Mouse (Mus musculus) WW6 (cell line): ENCODE results near the gene Fadd.

Experiments
- DNase-seq: peaks from one replicate; pipeline ENCODE4 v3.0.0-alpha.2; 2013; ENCODE audit warnings: low read depth, low spot score

Fadd gene

DNA sequence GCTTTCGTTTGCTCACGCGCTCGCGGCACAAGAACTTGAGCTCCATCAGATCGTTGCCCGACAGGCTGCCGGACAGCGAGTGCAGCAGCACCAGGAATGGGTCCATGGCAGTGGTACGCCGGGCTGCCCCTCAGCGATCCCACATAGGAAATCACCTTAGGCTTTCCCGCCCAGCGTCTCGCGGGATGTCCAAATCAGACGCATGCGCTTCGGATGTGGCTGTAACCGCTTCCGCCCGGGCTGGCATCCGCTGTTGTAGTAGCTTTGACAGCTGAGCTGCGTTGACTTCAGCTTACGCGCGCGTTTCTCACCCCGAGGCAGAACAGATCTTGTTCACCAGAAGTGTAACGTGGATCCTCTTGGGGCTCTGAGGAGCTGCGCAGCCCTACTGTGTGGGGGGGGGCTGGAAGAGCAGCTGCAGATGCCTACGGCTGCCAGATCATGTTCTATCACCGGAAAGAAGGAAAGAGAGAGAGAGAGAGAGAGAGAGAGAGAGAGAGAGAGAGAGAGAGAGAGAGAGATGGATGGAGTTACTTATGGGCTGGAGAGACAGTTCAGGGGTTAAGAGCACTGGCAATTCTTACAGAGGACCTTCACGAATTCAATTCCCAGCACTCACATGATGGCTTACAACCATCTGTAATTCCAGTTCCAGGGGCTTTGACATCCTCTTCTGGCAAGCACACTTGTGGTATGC lies at the start of gene Fadd:
Fadd (minus strand) TSS at position 180 of the 697 bp plus-strand sequence.
- DNase-seq: peak; percentile 76

DNA sequence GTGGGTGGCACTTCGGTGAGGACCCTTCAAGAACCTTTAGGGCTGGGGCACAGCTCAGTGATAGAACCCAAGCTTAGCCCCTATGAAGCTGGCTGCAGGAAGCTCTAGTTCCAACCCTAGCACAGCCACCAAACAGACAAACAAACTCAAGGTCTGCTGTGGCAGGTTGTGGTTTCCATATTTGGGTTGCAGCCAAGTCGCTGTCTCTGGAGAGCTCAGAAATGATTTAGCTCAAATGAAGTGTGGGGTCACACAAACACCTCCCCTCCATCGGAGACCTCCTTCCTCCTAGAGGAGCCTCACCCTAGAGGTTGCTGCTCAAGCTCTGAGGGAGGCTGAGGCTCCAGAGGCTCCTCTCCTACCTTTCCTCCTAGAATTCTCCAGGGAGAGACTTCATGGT lies 48.4 kb upstream of the Fadd start:
- no peak for DNase-seq

DNA sequence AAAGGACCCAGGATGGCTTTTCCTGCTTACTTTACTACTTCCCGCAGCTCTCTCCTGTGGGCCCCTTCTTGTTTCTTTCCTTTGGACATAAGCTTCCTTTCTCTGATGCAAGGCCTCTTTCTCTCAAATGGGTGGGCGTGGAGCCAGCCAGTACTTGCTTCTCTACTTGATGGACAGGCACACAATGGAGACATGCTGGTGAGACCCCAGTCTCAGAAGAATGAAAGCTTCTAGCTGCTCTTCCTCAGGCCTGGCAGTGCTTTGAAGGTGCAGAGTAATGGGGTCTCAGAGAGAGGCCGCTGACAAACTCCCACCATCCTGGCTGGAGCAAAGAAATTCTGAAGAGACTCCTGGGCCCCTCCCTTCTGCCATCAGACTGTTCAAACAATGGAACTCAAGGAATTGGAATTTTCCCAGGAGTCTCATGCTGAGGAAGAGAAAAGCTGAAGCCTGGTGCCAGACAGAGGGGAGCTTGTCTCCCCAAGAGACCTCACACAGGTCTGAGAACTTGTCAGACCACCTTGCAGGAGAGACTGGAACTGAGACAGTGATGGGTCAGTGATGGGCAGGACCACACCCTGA lies 46.2 kb upstream of the Fadd start:
- no peak for DNase-seq

DNA sequence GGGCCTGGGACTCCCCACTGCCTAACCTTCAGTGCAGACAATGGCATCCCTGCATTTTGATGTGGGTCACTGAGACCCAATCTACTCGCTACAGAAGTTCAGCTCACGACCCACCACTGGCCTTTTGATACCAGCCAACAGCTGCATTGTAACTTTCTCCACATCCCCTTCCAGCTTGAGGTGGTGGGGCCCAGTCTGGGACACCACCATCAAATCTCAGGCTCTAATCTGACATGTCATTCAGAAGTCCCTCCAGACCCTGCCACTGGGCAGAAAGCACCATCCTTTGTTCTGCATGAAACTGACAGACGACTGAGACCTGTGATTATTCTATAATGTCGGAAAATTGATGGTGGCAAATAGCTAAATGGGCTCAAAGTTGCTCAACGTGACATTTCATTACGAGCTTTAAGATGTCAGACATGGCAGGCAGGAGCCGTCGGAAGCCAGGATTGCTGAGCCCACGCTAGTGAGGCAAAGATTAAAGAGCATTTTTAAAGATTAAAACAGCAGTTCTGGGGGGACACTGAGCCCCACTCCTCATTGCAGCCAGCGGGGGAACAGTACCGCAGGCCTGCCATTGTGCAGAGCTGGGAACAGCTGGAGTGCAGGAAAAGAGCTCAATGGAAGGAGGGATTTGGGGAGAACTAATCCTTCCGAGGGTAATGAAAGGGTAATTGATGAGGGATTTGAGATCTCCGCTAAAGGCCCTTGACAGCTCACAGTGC lies 45.5 kb upstream of the Fadd start:
- no peak for DNase-seq

DNA sequence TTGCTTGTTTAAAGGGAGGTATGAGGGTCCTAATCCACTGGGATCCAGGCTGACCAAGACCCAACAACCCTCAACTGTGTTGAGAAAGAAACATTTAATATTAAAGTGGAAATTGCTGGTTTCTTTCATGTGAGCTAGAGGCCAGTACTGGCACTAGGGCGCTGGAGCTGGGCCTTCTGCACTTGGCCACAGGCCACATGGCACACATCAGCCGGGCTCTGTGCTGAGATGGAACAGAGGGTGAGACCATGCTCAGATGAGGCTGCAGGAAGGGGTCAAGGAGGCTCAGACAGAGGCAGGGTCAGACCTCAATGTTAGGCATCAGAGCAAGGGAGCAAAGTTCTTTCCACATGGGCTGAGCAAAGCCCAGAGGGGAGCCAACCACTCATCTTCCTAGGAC lies 43.8 kb upstream of the Fadd start:
- no peak for DNase-seq

DNA sequence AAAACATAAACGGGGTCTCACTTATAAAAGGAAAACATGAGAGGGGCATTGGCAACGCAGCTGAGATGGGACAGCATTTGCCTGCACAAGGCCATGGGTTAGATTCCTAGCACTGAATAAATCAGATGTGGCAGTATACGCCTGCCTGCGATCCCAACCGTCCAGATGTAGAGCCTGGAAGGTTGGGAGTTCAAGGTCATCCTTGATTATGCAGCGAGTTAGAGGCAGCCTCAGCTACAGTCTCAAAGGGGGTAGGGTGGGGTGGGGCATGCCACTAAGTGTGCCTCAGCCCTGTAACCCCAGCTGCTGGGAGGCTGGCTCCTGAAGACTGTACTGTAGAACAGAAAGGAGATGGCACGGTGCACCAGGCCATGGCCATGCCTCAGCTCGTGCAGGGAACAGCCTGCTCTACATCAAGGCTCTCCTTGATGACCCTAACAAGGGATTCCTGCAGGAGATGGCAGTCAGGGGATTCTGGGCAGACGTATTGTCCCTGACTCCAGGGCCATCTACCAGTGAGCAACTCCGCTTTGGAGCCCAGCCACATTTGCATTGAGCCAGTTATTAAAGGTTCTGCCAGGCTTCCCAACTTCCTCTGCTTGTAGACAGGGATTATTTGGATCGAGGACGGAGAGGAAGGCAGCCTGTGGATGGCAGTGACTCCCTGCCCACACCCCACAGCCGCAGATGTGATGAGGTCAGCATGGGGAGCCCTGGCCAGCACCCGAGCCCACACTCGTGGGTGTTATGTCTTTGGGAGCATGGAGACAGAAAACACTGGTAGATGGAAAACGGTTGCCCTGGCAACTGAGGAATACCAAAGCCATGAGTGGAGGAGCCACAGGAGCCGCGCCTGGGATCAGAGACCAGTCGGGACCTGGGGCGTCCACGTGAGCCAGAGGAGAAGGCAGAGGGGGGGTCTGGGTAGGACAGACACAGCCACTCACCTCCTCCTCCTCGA lies 38.7 kb upstream of the Fadd start:
- DNase-seq: no peak

DNA sequence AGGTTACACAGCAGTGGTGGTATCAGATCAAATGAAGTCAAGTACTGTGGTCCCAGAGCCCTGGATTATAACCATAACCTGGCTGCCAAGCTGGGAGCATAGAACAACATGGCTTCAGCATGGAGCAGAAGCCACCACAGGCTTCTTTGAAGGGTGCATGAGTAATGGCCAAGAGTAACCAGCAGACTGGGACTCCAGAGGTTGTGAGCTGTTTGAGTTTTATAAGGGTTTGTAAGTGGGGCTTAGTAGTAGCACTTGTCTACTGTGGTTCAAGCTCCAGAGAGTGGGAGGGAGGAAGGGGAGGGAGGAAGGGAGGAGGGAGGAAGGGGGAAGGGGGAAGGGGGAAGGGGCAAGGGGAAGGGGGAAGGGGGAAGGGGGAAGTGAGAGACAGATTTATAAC lies 38.1 kb upstream of the Fadd start:
- no peak for DNase-seq

DNA sequence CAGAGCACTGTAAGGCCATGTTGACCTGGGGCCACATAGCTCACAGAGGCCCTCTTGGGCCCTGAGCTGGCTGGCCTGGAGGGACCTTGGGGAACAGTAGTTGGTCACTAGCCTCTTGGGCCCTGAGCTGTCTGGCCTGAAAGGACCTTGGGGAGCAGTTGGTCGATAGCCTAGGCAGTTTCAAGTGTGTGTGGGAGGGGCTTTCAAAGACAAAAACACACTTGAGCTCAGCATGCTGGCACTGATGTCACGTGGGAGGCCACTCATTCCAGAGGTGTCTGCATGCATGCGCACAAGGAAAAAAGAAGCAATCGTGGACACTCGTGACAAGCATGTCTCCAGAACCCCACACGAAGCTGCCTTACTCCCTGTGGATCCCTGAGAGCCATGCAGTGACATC lies 33.1 kb upstream of the Fadd start:
- no peak for DNase-seq

DNA sequence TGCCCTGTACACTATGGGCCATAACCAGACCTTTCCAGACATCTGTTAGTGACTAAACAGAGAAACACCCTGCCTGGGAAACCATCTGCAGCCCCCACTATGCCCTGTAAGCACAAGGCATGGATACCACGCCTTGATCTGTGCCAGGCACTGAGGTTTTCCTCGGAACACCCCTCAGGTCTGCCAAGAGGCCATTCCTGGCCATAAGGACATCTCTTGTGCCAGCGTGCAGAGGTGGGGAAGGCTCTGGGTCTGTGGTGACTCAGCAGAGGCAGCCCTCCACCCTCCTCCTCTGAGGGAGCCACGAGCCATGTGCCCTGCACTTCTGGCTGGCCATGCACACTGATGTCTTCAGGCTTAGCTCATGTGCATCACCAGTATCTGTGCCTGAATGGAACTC lies 30.6 kb upstream of the Fadd start:
- no peak for DNase-seq

DNA sequence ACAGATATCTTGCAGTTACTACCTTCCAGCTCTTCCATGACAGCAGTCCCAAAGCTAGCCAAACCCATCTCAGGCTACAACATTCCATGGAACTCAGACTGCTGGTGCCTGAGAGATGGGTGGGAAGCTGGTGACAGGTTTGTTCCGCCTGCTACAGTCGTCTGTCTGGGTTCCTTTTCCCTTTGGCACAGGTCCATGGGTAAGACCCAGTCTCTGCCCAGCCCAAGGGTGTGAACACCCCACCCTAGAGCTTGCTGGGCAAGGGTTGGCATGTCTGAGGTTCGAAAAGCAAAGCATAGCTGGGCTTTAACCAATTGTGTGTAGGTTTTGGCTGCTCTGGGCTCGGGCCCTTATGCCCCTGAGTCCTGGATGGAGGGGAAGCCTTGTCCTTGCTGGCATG lies 30.1 kb upstream of the Fadd start:
- DNase-seq: no peak

DNA sequence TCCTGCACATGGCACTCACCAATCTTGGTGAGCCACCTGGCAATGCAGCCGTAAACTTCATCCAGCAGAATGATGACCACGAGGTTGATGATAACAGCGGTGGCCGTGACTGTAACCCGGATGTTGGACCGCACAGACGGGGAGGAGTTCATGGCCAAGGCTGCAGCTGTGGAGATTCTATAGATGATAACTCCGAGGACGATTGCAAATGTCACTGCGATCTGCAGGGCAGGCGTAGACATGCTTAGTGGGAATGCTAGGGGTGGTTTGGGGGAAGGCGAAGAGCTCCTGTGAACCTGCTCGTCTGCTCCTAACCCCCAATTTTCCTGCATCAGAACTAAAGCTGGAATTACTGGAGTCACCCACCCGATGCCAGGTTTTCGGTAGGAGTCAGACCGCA lies 29.3 kb upstream of the Fadd start:
- DNase-seq: no peak

DNA sequence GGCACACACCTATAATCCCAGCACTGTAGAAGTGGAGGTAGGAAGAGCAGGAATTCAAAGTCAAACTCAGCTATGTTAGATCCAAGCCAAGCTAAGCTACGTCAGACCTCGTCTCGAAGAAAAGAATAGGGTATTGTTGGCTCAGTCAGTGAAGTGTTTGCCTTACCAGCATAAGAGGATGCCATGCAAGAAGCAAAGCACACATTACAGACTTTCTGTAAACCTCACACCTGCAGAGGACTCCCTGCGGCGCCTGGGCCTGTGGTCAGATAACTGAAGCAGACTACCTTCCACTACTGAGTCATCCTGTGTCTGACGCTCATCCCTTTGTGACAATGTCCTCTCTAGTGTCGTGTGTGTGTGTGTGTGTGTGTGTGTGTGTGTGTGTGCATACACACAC lies 27.3 kb upstream of the Fadd start:
- no peak for DNase-seq

DNA sequence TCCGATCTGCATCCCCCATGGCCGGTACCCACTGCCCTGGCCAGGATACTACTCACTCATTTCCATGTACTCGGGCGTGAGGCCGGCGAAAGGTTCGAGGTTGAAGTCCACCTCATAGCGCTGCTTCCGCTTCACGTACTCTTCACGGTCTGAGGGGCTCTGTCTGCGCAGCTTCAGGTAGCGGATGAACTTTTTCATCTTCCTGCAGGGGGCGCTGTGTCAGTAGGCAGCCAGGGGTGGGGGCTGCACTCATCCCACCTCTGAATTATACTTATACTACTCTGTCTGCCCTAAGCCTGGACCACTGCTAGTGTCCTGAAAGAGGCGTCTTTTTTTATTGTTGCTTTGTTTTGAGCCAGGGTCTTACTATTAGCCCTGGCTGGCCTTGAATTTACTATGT lies 25.6 kb upstream of the Fadd start:
- DNase-seq: no peak

DNA sequence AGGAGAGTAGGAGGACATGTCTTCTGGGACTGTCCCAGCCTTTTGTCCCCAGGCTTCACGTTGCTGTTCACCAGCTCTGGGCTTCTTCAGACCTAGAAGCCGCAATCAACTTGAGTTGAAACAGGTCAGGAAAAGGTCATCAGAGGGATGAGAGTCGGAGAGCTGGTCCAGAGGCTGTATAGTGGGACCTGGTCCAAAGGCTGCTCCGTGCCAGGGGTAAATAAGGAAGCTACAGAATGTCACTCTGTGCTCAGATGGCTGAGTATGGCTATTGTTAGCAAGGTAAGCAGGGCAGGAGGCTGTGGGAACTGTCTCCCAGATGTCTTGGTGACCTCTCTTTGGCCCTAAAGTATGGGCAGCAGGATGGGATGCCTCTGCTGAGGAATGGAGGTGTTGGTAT lies 22.5 kb upstream of the Fadd start:
- no peak for DNase-seq

DNA sequence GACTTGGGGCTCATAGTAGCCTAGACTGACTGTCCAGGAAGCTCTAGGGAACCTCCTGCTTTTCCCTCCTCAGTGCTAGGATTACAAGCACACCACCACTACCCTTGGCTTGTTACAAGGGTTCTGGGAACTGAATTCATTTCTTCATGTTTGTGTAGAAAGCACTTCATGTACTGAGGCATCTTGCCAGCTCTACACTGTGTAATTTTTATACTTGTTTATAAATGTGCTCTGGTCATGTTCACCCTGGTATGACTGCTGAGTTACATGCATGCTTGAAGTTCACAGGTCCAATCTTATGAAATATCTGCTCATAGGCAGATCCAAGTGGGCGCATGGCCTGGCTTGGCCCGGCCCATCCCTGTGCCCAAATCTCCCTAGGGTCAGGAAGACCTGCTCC lies 22.0 kb upstream of the Fadd start:
- DNase-seq: no peak

DNA sequence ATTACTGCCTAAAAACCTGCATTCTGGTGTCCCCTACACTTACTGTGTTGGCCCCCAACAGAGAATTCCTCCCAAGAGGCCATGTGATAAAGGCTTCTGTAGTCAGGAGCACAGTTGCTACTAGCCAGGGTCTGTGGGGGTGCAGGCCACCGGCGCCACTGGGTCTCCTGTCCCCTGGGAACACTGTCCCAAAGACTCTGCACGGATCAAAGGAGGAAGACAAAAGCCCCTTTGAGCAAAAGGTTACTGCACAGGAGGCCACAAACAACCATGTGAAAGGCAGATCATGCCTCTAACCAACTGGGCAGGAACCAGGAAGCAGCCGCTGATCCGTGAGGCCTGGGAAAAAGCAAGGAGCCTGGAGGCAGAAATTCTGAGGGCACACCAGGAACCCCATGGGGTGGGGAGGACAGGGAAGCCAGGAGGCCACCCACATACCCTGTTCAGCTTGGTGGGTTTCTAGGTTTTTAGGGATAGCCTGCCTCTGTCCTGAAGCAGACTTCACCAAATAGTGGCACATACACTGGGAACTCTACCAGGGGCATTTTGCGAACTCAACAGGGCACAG lies 18.2 kb upstream of the Fadd start:
- no peak for DNase-seq

DNA sequence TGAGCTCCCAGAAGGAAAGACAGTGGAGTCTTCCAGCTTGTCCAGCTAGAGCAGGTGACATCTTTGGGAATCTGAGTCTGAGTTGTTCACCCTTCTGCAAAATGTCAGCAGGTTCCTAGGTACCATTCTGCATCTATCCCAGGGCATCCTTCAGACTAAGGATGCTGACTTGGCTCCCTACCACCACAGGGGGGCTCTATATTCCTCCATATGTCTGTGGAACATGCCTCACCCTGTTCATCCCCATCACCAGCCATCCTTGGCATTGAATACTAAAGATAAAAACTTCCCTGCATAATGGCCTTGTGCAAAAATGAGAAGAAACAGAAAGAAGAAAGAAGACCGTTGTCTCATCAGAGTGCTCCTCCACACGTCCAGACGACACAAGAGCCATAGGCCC lies 7.2 kb upstream of the Fadd start:
- DNase-seq: no peak

DNA sequence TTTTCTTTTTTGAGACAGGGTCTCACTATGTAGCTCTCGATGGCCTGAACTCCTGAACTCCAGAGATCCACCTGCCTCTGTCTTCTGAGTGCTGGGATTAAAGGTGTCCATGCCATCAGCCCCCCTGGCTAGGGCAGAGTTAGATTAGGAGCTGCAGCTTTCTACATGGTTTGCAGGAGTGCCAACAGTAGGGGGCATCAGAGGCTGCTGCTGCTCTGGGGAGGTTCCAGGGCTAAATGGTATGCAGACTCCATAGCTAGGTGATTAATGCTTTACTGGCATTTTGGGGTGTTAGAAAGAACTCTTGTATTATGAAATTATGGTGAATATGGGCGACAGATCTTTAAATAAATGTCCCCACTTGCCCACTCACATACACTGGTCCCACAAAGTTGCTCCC lies 5.0 kb upstream of the Fadd start:
- no peak for DNase-seq

DNA sequence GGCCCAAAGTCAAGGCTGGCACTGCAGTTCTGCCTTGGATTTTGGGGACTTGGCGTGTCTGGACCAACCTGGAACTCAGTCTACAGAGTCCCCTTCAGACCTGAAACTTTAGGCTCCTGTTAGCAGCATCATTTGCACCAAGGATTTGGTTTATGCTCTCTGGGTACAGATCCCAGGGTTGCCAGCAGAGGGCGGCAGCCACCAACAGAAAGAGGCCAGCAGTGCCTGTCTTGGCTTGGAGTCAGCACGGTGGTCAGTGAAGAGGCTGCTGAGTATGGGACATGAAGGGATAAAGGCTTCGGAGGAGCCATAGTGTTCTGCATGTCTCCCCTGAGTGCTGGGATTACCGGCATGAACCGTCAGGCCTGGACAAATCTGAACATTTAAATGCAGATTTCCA lies 3.4 kb upstream of the Fadd start:
- DNase-seq: no peak

DNA sequence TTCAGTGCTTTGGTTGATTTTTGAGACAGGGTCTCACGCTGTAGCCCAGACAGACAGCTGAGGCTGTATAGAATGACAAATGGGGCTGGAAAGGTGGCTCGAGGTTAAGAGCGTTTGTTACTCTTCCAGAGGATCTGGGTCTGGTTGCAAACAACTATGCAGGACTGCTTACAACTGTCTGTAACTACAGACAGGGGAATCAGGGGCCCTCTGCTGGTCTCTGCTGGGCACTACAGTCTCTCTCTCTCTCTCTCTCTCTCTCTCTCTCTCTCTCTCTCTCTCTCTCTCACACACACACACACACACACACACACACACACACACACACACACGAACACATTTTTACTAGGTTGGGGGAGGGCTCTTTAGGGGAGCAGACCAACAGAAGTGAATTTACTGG lies 1.4 kb upstream of the Fadd start:
- no peak for DNase-seq

DNA sequence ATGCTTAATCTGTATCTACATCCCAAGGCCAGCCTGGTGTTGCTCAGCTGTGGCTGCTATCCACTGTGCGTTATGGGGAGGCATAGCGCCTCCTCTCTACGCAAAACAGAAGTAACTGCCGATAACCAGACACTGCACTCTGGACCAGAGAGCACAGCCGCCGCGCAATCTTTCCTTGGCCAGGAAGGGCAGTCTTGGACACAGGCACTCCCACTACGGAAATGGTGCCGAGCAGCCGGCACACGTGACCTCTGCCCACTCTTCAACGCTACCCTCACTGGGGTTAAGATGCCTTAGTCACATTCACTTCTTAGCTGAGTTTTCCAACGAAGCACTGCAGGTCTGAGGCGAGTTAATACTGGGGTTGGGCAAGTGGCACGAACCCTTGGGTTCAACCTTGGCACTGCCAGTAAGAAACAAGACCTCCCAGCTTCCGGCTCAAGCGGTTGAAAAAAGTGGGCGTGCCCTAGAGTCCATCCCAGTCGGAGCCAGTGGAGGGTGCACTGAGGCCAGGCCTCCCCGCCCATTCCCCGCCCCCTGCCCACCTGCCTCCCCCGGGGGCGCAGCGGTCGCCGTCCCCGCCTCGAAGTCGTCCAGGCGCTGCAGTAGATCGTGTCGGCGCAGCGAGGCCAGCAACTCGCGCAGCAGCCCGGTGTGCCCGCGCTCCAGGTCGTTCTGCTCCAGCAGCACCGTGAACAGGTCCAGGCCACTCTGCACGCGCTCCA lies 542 bp downstream of the Fadd start:
- DNase-seq: peak; percentile 28
